12 mouse cellular contexts compared by ENCODE assay signal in genomic region chr1:54118342-54118973, GRCm38 (mm10).
A peak's percentile ranks its signal among the peaks of the same experiment; 100 is the strongest.
DNase-seq lines count a peak whose midpoint lies in the region; ATAC-seq and TF ChIP-seq lines count a peak whose summit lies in the region.
"Had no signal": no experiment of that assay in that cellular context is flagged by ENCODE, and none has a peak within 500 bp of the region (broad histone marks: within the 10 kb centered on the region; RNA-seq: fewer than 3 reads in every experiment).

No protein-coding gene starts in this region.

- 0 out of 2 replicates have a peak overlapping the region, but pooled peaks have one; percentile 25 for H3K27ac ChIP-seq in gastrocnemius, adult 2 months
- no peak overlapping the region for H3K27ac ChIP-seq in forebrain, embryonic 15.5 days (replicated peaks)
- H3K27ac ChIP-seq: neural tube, embryonic 13.5 days had no signal

- H3K9me3 ChIP-seq in forebrain, embryonic 15.5 days = no peaks in the 10 kb centered on the region
- H3K9me3 ChIP-seq: megakaryocyte, embryonic 14.5 days; neural tube, embryonic 13.5 days had no signal

- no peak for TF ChIP-seq CTCF in gastrocnemius, adult 2 months (IDR thresholded peaks at IDR 0.05)

- intact Hi-C loops in gastrocnemius, adult 2 months (cut with DNase I) = no loop called here
- intact Hi-C loops in left cerebral cortex, postnatal 10 days (cut with DNase I) = loop anchor here (5.0 kb wide), 1 partner anchor 74 kb away; no protein-coding TSS in a partner anchor

- H3K9ac ChIP-seq in forebrain, embryonic 15.5 days (replicated peaks) = no peak overlapping the region
- H3K9ac ChIP-seq: neural tube, embryonic 13.5 days had no signal

- DNase-seq in gastrocnemius, adult 2 months = no peak
- no peak for DNase-seq in gastrocnemius, postnatal 4 days (ENCODE audit: low spot score in 2 of 2)
- peak; percentile 10 for DNase-seq in testis, postnatal 14 days (ENCODE audit: low spot score)
- no peak for DNase-seq in testis, postnatal 10 days (ENCODE audit: low spot score)
- DNase-seq in left cerebral cortex, postnatal 10 days (ENCODE audit: extremely low spot score in 1 of 2, low spot score in 2 of 2) = peak; percentile 33 to 69
- DNase-seq in thymus, postnatal 14 days = peak; percentile 18
- DNase-seq in ovary, postnatal 36 days (ENCODE audit: low spot score) = no peak

- no peak overlapping the region for H3K4me3 ChIP-seq in gastrocnemius, adult 2 months
- no peak overlapping the region for H3K4me3 ChIP-seq in forebrain, embryonic 15.5 days
- H3K4me3 ChIP-seq: megakaryocyte, embryonic 14.5 days; neural tube, embryonic 13.5 days had no signal

- peaks cover 9% of the 10 kb centered on the region for H3K4me1 ChIP-seq in forebrain, embryonic 15.5 days
- H3K4me1 ChIP-seq: megakaryocyte, embryonic 14.5 days had no signal

- no peak for ATAC-seq in forebrain, embryonic 15.5 days (replicated peaks)
- ATAC-seq: intestine, embryonic 16.5 days; Patski had no signal

- H3K27me3 ChIP-seq in forebrain, embryonic 15.5 days = no peaks in the 10 kb centered on the region
- H3K27me3 ChIP-seq: megakaryocyte, embryonic 14.5 days; neural tube, embryonic 13.5 days; Patski had no signal

- WGBS in forebrain, embryonic 15.5 days = 63% methylated on average over 8 of the region's 8 CpGs

- H3K36me3 ChIP-seq in forebrain, embryonic 15.5 days = no peaks in the 10 kb centered on the region
- H3K36me3 ChIP-seq: neural tube, embryonic 13.5 days had no signal

- no peak overlapping the region for H3K4me2 ChIP-seq in forebrain, embryonic 15.5 days (replicated peaks)
- H3K4me2 ChIP-seq: neural tube, embryonic 13.5 days had no signal

Comparison
In these comparisons a context has a peak if more than half of its experiments do, and no peak if none do; other contexts are left out.
1. DNase-seq: peak in testis, postnatal 14 days (single experiment), left cerebral cortex, postnatal 10 days (2 of 2) and thymus, postnatal 14 days (single experiment); none in gastrocnemius, adult 2 months (single experiment), gastrocnemius, postnatal 4 days (0 of 2), testis, postnatal 10 days (single experiment) and ovary, postnatal 36 days (single experiment).